Mouse (Mus musculus) heart, adult 2 months (tissue): ENCODE results near the gene Icos. TPM values are rescaled to one million over a fixed set of nuclear protein-coding genes. Genes with fewer than 3 reads are reported as not detected.

Source experiments
- DNase-seq, 2 experiments: peaks; one replicate each; pipeline ENCODE4 v3.0.0; 2021
- H3K27ac ChIP-seq: fragments of 200-600 bp; 2 replicates; pipeline ENCODE4 v1.8.1; 2022
- H3K27me3 ChIP-seq: fragments of 200-500 bp; 2 replicates; pipeline ENCODE4 v1.6.1; 2012; ENCODE audit warnings: mild to moderate bottlenecking, low read length, inconsistent platforms, mixed read lengths; ENCODE audit not compliant: control insufficient read depth, insufficient read depth
- H3K36me3 ChIP-seq: fragments of 200-500 bp; 2 replicates; pipeline ENCODE4 v1.6.1; 2012; ENCODE audit warnings: low read length, inconsistent platforms; ENCODE audit not compliant: control insufficient read depth, insufficient read depth
- H3K4me1 ChIP-seq: fragments of 200-500 bp; 2 replicates; pipeline ENCODE4 v1.6.1; 2011; ENCODE audit warnings: low read length; ENCODE audit not compliant: control insufficient read depth, insufficient read depth
- H3K4me3 ChIP-seq: fragments of 200-600 bp; 2 replicates; pipeline ENCODE4 v1.8.1; 2022
- H3K79me2 ChIP-seq: fragments of 200-500 bp; replicated peaks from 2 replicates; pipeline ENCODE4 v1.6.1; 2012; ENCODE audit warnings: mild to moderate bottlenecking, inconsistent platforms, low read length, moderate library complexity, mixed read lengths; ENCODE audit not compliant: control insufficient read depth, insufficient read depth
- H3K9ac ChIP-seq: fragments of 200-500 bp; 2 replicates; pipeline ENCODE4 v1.6.1; 2012; ENCODE audit warnings: low read depth, mild to moderate bottlenecking, control low read depth, inconsistent platforms, low read length, mixed read lengths
- CTCF ChIP-seq: fragments of 200-600 bp; IDR thresholded peaks from 2 replicates; pipeline ENCODE4 v1.8.1; 2022; ENCODE audit warnings: antibody characterized with exemption, mild to moderate bottlenecking, moderate library complexity
- EP300 ChIP-seq: fragments of 200-500 bp; IDR thresholded peaks from 2 replicates; pipeline ENCODE4 v1.6.1; 2011; ENCODE audit warnings: low read depth, low read length, control low read depth; ENCODE audit not compliant: insufficient read depth
- POLR2A ChIP-seq: fragments of 200-500 bp; IDR thresholded peaks from 2 replicates; pipeline ENCODE4 v1.6.1; 2011; ENCODE audit warnings: mild to moderate bottlenecking, low read depth, low read length, control low read depth; ENCODE audit not compliant: insufficient read depth
- WGBS: fragments of 180-500 bp; shearing (Covaris S2); methylation state at CpG from one replicate; pipeline ENCODE4 v1.1.7; 2018; 5-methylcytosine and 5-hydroxymethylcytosine counted together
- intact Hi-C: fragments of 180-260 bp; cut with DNase I; formaldehyde crosslinking; loops from one replicate; pipeline ENCODE4 v1.15.1; 2025
- polyA plus RNA-seq: library from polyadenylated mRNA; depleted of rRNA; stranded (reverse); fragments of >200 nt; gene quantifications from 2 replicates; pipeline ENCODE4 v1.2.3, GENCODE M21; 2012
- total RNA-seq, 2 experiments: library from RNA; stranded (reverse); gene quantifications; 2 replicates each; pipeline ENCODE4 v1.2.3; 2021

Gene Icos
- total and polyA plus RNA-seq, 3 experiments, result 0.18 to 0.21 (median 0.18) TPM

DNA sequence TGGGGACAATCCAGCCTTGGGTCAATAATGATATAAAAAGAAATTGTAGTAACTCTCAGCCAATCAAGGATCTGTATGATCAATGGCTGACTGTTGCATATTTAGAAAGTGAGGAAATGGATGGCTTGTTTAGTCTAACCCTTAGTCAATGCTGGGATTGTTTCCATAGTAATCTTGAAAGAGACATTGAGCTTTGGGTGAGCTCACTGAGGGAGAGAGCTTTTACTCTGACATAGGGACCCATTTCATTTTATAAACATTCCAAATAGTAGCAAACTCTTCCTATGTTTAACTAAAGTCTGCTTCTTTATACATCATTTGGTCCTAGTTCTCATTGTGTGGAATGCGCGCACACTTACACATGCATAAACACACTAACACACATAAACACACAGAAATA lies 28.5 kb downstream of the Icos start:
- Histone ChIP-seq H3K27ac (no peak overlapping the region), H3K9ac (no peak overlapping the region), H3K36me3 (peaks cover 2% of the 10 kb centered on the region; the same call in 1 of the 2 replicates), H3K4me1 (no peaks in the 10 kb centered on the region), H3K79me2 (no peaks in the 10 kb centered on the region), H3K27me3 (no peaks in the 10 kb centered on the region), H3K4me3 (no peak overlapping the region)
- intact Hi-C loops, result no loop called here
- DNase-seq, result no peak
- TF ChIP-seq EP300 (no peak), POLR2A (no peak), CTCF (no peak)
- WGBS, result 99% methylated on average over 2 of the region's 2 CpGs

DNA sequence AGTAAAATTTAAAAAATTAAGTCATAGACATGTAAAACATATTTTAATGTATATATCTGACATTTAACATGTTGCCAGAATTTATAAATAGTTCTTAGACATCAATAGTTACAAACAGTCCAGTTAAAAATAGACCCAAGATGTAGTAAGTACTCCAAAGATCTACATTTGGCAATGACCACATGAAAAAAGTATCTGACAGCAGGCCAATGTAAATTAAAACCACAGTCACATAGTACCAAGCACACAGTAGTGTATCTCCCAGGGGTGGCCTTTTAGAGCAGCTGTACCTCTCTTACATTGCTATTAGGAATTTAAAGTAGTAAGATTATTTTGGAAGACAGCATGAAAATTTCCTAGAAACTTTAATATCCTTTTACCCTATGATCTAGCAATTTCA lies 29.8 kb downstream of the Icos start:
- no peak for TF ChIP-seq EP300
- no peak for TF ChIP-seq CTCF
- no peak for TF ChIP-seq POLR2A
- H3K27ac ChIP-seq, result no peak overlapping the region
- no peak overlapping the region for H3K4me3 ChIP-seq
- intact Hi-C loops, result no loop called here
- no peaks in the 10 kb centered on the region for H3K4me1 ChIP-seq
- no peaks in the 10 kb centered on the region for H3K79me2 ChIP-seq
- H3K27me3 ChIP-seq, result no peaks in the 10 kb centered on the region
- DNase-seq, result no peak
- H3K9ac ChIP-seq, result no peak overlapping the region
- peaks cover 2% of the 10 kb centered on the region; the same call in 1 of the 2 replicates for H3K36me3 ChIP-seq

DNA sequence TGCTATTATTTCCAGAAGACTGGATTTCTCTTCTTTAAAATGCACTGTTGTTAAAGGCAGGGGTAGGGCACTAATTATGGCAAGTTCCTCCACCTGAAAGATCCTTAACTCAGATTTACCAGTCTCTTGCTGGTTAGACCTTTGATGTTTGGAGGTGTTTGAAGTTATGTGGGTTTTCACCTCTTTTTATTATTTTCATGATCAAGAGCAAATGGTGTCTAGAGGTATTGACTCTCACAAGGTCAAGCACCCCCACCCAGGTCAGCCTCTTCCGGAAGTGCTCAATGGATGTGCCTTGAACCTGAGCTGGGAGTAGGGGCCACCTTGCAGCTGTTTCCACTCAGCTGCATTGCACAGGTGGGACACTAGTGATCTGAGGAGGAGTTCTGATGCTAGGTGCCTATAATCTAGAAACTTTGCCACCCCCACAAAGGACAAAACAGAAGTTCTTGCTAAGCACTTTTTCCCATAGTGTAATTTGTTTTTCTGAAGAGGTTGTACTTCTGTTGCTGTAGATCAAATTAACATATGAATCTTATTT lies 38.9 kb downstream of the Icos start:
- no peaks in the 10 kb centered on the region for H3K79me2 ChIP-seq
- DNase-seq, result no peak
- H3K4me1 ChIP-seq, result no peaks in the 10 kb centered on the region
- 70% methylated on average over 1 of the region's 1 CpGs for WGBS
- no peak overlapping the region for H3K4me3 ChIP-seq
- no peaks in the 10 kb centered on the region for H3K36me3 ChIP-seq
- intact Hi-C loops, result no loop called here
- TF ChIP-seq CTCF (no peak), EP300 (no peak), POLR2A (no peak)
- H3K9ac ChIP-seq, result no peak overlapping the region
- H3K27ac ChIP-seq, result no peak overlapping the region
- H3K27me3 ChIP-seq, result no peaks in the 10 kb centered on the region

DNA sequence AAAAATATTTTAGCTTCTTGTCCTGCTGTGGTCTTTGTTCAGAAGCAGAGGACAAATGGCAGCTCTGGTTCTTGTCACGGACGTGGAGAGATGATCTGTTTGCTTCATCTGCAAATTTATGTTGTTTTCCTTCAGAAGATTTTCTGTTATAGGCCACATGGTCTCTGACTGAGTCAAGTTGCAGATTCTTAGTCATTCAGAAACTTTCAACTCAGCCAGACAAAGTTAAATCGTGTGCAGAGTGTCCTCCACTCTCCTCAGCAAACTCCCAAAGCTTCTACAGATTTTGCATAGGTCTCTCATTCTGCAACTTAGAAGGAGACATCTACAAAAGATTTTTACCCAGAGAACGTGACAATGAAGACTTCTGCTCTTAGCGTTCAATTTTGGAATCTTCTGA lies 49.0 kb downstream of the Icos start:
- H3K4me1 ChIP-seq, result no peaks in the 10 kb centered on the region
- H3K4me3 ChIP-seq, result no peak overlapping the region
- no peak for TF ChIP-seq EP300
- no peak for TF ChIP-seq CTCF
- no peak for TF ChIP-seq POLR2A
- no peaks in the 10 kb centered on the region for H3K79me2 ChIP-seq
- no peak for DNase-seq
- intact Hi-C loops, result no loop called here
- WGBS, result 75% methylated on average over 5 of the region's 5 CpGs
- H3K36me3 ChIP-seq, result no peaks in the 10 kb centered on the region
- no peaks in the 10 kb centered on the region for H3K27me3 ChIP-seq
- H3K9ac ChIP-seq, result no peak overlapping the region
- no peak overlapping the region for H3K27ac ChIP-seq

DNA sequence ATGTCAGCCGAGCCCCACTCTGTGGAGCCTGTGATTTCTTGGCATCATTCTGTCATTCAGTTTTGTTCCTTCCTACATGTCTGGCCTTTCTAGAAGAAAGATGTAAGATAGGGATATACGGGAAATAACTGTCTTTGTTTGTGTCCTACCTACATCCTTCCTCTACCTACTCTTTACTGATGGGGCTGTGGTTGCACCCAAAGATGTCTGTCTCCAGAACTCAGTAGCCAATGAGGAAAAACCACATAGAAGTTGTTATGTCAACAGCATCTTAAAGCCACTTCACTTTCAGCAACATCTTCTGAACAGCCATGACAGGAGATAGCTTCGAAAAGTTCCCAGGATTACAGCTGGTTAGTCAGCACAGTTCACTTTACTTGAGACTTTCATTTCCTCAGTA lies 49.8 kb downstream of the Icos start:
- Histone ChIP-seq H3K9ac (no peak overlapping the region), H3K36me3 (no peaks in the 10 kb centered on the region), H3K4me3 (no peak overlapping the region), H3K27ac (no peak overlapping the region), H3K79me2 (no peaks in the 10 kb centered on the region), H3K27me3 (no peaks in the 10 kb centered on the region), H3K4me1 (no peaks in the 10 kb centered on the region)
- WGBS, result 72% methylated on average over 3 of the region's 3 CpGs
- intact Hi-C loops, result no loop called here
- TF ChIP-seq EP300 (no peak), CTCF (no peak), POLR2A (no peak)
- no peak for DNase-seq

DNA sequence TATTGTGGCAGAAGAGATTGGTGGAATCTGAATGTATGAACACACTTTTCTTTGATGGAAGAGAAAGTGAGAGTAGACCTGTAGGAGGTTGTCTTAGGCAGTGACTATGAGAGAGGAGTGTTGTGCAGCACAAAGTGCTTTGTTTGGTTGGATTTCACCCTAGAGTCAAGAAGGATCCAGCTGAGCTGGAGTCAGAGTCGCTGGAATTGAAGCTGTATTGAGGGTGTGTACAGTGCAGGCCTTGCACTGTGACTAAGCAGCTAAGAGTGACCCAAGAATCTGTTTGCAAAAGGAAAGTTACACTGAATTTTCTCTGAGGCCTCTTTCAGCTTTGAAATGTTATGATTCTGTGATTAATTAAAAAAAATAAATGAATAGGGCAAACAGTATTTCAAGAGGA lies 52.2 kb downstream of the Icos start:
- Histone ChIP-seq H3K4me3 (no peak overlapping the region), H3K4me1 (no peaks in the 10 kb centered on the region), H3K36me3 (no peaks in the 10 kb centered on the region), H3K79me2 (no peaks in the 10 kb centered on the region), H3K27ac (no peak overlapping the region), H3K9ac (no peak overlapping the region), H3K27me3 (no peaks in the 10 kb centered on the region)
- WGBS, result 49% methylated on average over 1 of the region's 1 CpGs
- no peak for DNase-seq
- no peak for TF ChIP-seq EP300
- TF ChIP-seq POLR2A, result no peak
- no peak for TF ChIP-seq CTCF
- intact Hi-C loops, result no loop called here

DNA sequence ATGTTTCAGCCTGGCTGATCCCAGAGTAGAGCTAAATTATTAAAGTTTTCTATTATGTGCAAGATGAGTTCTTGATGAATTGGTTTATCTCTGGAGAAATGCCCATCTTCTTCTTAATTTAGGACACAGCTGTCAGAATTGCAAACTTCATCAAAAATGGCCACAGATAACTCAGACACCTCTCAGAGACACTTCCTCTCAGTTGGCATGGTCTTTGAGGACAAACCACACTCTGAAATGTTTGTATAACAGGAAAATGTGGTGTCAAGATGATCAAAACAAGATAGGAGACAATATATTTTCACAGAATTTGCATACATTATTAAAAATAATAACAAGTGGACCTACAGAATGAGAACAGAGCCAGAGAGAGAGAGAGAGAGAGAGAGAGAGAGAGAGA lies 52.8 kb downstream of the Icos start:
- Histone ChIP-seq H3K36me3 (no peaks in the 10 kb centered on the region), H3K79me2 (no peaks in the 10 kb centered on the region), H3K27ac (no peak overlapping the region), H3K27me3 (no peaks in the 10 kb centered on the region), H3K4me1 (no peaks in the 10 kb centered on the region), H3K4me3 (no peak overlapping the region), H3K9ac (no peak overlapping the region)
- DNase-seq, result no peak
- TF ChIP-seq POLR2A (no peak), CTCF (no peak), EP300 (no peak)
- intact Hi-C loops, result no loop called here
